Mouse (Mus musculus) liver, postnatal 0 days (tissue): ENCODE results near the gene Pfn3.

Experiments used
- CTCF ChIP-seq: sonication (generic); IDR thresholded peaks from 2 replicates; pipeline ENCODE4 v1.5.1; 2016; ENCODE audit warnings: antibody characterized with exemption, low read depth
- EP300 ChIP-seq: IDR thresholded peaks from 2 replicates; pipeline ENCODE4 v1.6.1; 2016; ENCODE audit warnings: antibody characterized with exemption, low read depth, mild to moderate bottlenecking

GRCm38 (mm10) chr13:55446483-55447105 is 31.6 kb upstream of the Pfn3 start:
- no peak for TF ChIP-seq CTCF
- TF ChIP-seq EP300 = no peak
